Mouse (Mus musculus): ENCODE measurements around the gene Cyp2s1.

GRCm38 (mm10) chr7:25804792-25805191 is 11.9 kb downstream of the Cyp2s1 start:
- TF ChIP-seq EP300 (IDR thresholded peaks at IDR 0.05; ENCODE audit: insufficient read depth, low read depth, low read length) (no peak), CTCF (IDR thresholded peaks at IDR 0.05; ENCODE audit: low read depth, low read length) (no peak)
